Mouse (Mus musculus) intestine, postnatal 0 days (tissue): ENCODE data around the gene Arhgap6. TPM values are rescaled to one million over a fixed set of nuclear protein-coding genes. Genes with fewer than 3 reads are reported as not detected.

Experiments used
- ATAC-seq: fragments of 200-750 bp; cut with Nextera tagmentation; 2 replicates; pipeline ENCODE4 v1.8.0; 2017; ENCODE audit warnings: mild to moderate bottlenecking, moderate TSS enrichment, moderate library complexity
- H3K27ac ChIP-seq: fragments of 300-500 bp; sonication (generic); 2 replicates; pipeline ENCODE4 v1.5.1; 2014; ENCODE audit warnings: mild to moderate bottlenecking, low read depth, low read length, moderate library complexity
- H3K27me3 ChIP-seq: fragments of 300-500 bp; sonication (generic); replicated peaks from 2 replicates; pipeline ENCODE4 v1.6.1; 2014; ENCODE audit warnings: low read length, mixed read lengths; ENCODE audit not compliant: control insufficient read depth, insufficient read depth
- H3K36me3 ChIP-seq: fragments of 300-500 bp; sonication (generic); 2 replicates; pipeline ENCODE4 v1.6.1; 2014; ENCODE audit warnings: mild to moderate bottlenecking, moderate library complexity; ENCODE audit not compliant: control insufficient read depth, insufficient read depth
- H3K4me1 ChIP-seq: fragments of 300-500 bp; sonication (generic); replicated peaks from 2 replicates; pipeline ENCODE4 v1.6.1; 2014; ENCODE audit warnings: antibody characterized with exemption, low read length, mixed read lengths; ENCODE audit not compliant: control insufficient read depth, insufficient read depth
- H3K4me2 ChIP-seq: fragments of 300-500 bp; sonication (generic); replicated peaks from 2 replicates; pipeline ENCODE4 v1.6.1; 2014; ENCODE audit warnings: low read depth, mild to moderate bottlenecking, moderate library complexity
- H3K4me3 ChIP-seq: fragments of 300-500 bp; sonication (generic); 2 replicates; pipeline ENCODE4 v1.5.1; 2014; ENCODE audit warnings: low read depth, low read length
- H3K9ac ChIP-seq: fragments of 300-500 bp; sonication (generic); 2 replicates; pipeline ENCODE4 v1.6.1; 2014; ENCODE audit warnings: mild to moderate bottlenecking, low read depth, low read length
- H3K9me3 ChIP-seq: fragments of 300-500 bp; sonication (generic); 2 replicates; pipeline ENCODE4 v1.6.1; 2016; ENCODE audit warnings: mixed run types; ENCODE audit not compliant: control insufficient read depth
- CTCF ChIP-seq: sonication (generic); IDR thresholded peaks from 2 replicates; pipeline ENCODE4 v1.5.1; 2016; ENCODE audit warnings: low read depth, mild to moderate bottlenecking, control low read depth, antibody characterized with exemption, moderate library complexity
- WGBS: fragments of 180-500 bp; shearing (Covaris S2); extraction: QIAGEN DNeasy Blood & Tissue Kit; methylation state at CpG from one replicate; pipeline ENCODE4 v1.1.7; 2014; 5-methylcytosine and 5-hydroxymethylcytosine counted together
- polyA plus RNA-seq: library from polyadenylated mRNA; unstranded; fragments of >200 nt; fragmentation: Nextera tagmentation; extraction: Ambion mirVana; gene quantifications from 2 replicates; pipeline ENCODE4 v1.2.1, GENCODE M21; 2015

The Arhgap6 gene
- polyA plus RNA-seq, 1 experiment from 2014 or later = 5.9 TPM

- Histone ChIP-seq H3K4me1 (no peaks in the 10 kb centered on the region), H3K4me2 (no peak overlapping the region), H3K9ac (no peak overlapping the region), H3K36me3 (no peaks in the 10 kb centered on the region), H3K27me3 (no peaks in the 10 kb centered on the region), H3K4me3 (no peak overlapping the region), H3K9me3 (no peaks in the 10 kb centered on the region), H3K27ac (no peak overlapping the region)
- no peak for TF ChIP-seq CTCF
- WGBS = 38% methylated on average over 2 of the region's 2 CpGs
- no peak for ATAC-seq
Observed at GRCm38 (mm10) chrX:168907586-168907985, 112.7 kb downstream of the Arhgap6 start.

DNA sequence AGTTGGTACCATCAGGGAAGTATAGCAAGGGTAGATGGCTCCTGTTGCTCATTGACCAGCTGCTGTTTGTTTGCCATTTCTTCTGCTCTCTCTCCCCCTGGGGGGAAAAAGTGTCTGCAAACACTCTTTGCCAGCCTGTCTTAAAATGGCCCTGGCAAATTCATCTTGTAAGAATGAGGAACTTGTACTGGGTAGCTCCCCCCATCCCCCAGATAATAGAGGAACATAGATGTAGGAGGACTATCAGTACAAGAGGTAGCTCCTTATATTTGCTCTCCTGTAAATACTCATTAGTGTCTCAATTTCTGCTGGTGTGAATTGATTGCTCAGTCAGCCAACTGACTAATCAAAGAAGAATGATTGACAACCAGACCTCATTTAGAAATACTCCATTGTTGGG lies 118.6 kb downstream of the Arhgap6 start:
- H3K4me2 ChIP-seq = no peak overlapping the region
- H3K27ac ChIP-seq = no peak overlapping the region
- H3K9ac ChIP-seq = no peak overlapping the region
- no peaks in the 10 kb centered on the region for H3K4me1 ChIP-seq
- H3K9me3 ChIP-seq = no peaks in the 10 kb centered on the region
- no peak for TF ChIP-seq CTCF
- no peak for ATAC-seq
- no peak overlapping the region for H3K4me3 ChIP-seq
- no peaks in the 10 kb centered on the region for H3K27me3 ChIP-seq
- no peaks in the 10 kb centered on the region for H3K36me3 ChIP-seq

DNA sequence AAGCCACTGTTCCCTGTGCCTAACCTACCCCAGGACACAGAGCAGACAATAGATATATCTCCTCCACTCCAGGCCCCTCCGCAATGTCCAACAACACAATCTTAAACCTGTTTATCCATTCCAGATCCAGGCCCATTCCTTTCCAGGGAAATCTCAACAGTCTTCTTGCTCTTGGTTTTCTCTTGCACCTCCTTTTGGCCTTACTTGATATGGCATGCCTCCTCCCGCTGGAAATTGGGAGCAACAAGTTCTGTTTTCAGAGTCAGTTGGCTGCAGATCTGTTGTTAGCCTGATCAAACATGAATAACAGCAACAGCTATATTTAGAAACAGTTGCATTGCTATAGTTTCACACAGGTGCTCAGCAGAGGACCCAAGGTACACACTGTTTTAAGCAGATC lies 126.0 kb downstream of the Arhgap6 start:
- H3K9me3 ChIP-seq = no peaks in the 10 kb centered on the region
- H3K27me3 ChIP-seq = no peaks in the 10 kb centered on the region
- H3K4me3 ChIP-seq = no peak overlapping the region
- 78% methylated on average over 2 of the region's 2 CpGs for WGBS
- H3K9ac ChIP-seq = no peak overlapping the region
- H3K4me2 ChIP-seq = no peak overlapping the region
- no peak for TF ChIP-seq CTCF
- H3K27ac ChIP-seq = no peak overlapping the region
- no peak for ATAC-seq
- H3K4me1 ChIP-seq = no peaks in the 10 kb centered on the region
- H3K36me3 ChIP-seq = no peaks in the 10 kb centered on the region

GRCm38 (mm10) chrX:168932420-168932819 lies 137.5 kb downstream of the Arhgap6 start:
- Histone ChIP-seq H3K4me2 (no peak overlapping the region), H3K4me1 (no peaks in the 10 kb centered on the region), H3K4me3 (no peak overlapping the region), H3K27ac (no peak overlapping the region), H3K27me3 (no peaks in the 10 kb centered on the region), H3K36me3 (no peaks in the 10 kb centered on the region), H3K9me3 (no peaks in the 10 kb centered on the region), H3K9ac (no peak overlapping the region)
- 54% methylated on average over 1 of the region's 1 CpGs for WGBS
- no peak for ATAC-seq
- TF ChIP-seq CTCF = no peak

GRCm38 (mm10) chrX:168935447-168935846 lies 140.5 kb downstream of the Arhgap6 start:
- no peaks in the 10 kb centered on the region for H3K27me3 ChIP-seq
- no peak overlapping the region for H3K4me2 ChIP-seq
- H3K9ac ChIP-seq = no peak overlapping the region
- H3K4me3 ChIP-seq = no peak overlapping the region
- 12% methylated on average over 3 of the region's 3 CpGs for WGBS
- H3K27ac ChIP-seq = no peak overlapping the region
- no peak for ATAC-seq
- peak; percentile 68 for TF ChIP-seq CTCF
- no peaks in the 10 kb centered on the region for H3K36me3 ChIP-seq
- H3K9me3 ChIP-seq = no peaks in the 10 kb centered on the region
- no peaks in the 10 kb centered on the region for H3K4me1 ChIP-seq

DNA sequence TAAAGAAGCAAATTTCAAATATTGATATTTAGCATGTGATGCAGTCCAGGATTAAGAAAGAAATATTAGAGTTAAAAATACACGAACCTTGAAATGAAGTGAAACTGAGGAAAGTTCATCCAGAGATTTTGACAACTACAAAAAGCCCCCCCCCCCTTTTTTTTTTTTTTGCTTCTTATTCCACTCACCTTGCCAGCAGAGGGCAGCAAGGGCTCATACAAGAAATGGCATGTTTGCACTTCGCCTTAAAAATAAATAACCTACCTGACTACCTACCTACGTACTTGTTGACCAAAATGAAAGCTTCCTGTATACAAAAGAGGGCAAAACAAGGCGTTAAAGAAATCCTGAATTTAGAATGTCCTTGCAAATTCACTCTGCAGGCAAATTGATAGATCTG lies 143.0 kb downstream of the Arhgap6 start:
- no peak for ATAC-seq
- Histone ChIP-seq H3K4me1 (no peaks in the 10 kb centered on the region), H3K4me3 (no peak overlapping the region), H3K9ac (no peak overlapping the region), H3K4me2 (no peak overlapping the region), H3K9me3 (no peaks in the 10 kb centered on the region), H3K27me3 (no peaks in the 10 kb centered on the region), H3K36me3 (no peaks in the 10 kb centered on the region), H3K27ac (no peak overlapping the region)
- peak; percentile 61 for TF ChIP-seq CTCF
- 36% methylated on average over 4 of the region's 4 CpGs for WGBS

GRCm38 (mm10) chrX:168941684-168942083 lies 146.8 kb downstream of the Arhgap6 start:
- H3K36me3 ChIP-seq = no peaks in the 10 kb centered on the region
- no peaks in the 10 kb centered on the region for H3K9me3 ChIP-seq
- H3K9ac ChIP-seq = no peak overlapping the region
- no peaks in the 10 kb centered on the region for H3K4me1 ChIP-seq
- no peaks in the 10 kb centered on the region for H3K27me3 ChIP-seq
- peak; percentile 69; the same call in 1 of the 2 replicates for ATAC-seq
- H3K4me3 ChIP-seq = no peak overlapping the region
- H3K27ac ChIP-seq = no peak overlapping the region
- 68% methylated on average over 5 of the region's 5 CpGs for WGBS
- TF ChIP-seq CTCF = no peak
- H3K4me2 ChIP-seq = no peak overlapping the region
